Mouse (Mus musculus): ENCODE measurements at regions not wholly inside any gene's neighbourhood (a gene's known extent, or its start where the extent isn't known, plus 50 kb on each side); places are given as distances from the start of the nearest gene placed in this dataset.

- ATAC-seq, result no peak
- WGBS, result 51% methylated on average over 8 of the region's 8 CpGs
- Histone ChIP-seq H3K27ac (ENCODE audit: low read length) (no peak overlapping the region), H3K4me3 (ENCODE audit: low read depth, low read length) (no peak overlapping the region), H3K9ac (ENCODE audit: low read depth, low read length) (no peak overlapping the region), H3K27me3 (ENCODE audit: control insufficient read depth, insufficient read depth, low read depth, low read length) (no peaks in the 10 kb centered on the region), H3K9me3 (replicated peaks; ENCODE audit: control insufficient read depth, low read length, poor library complexity, severe bottlenecking) (no peaks in the 10 kb centered on the region), H3K4me1 (ENCODE audit: control insufficient read depth, insufficient read depth, low read length) (no peaks in the 10 kb centered on the region), H3K36me3 (ENCODE audit: control insufficient read depth, insufficient read depth, low read length) (no peaks in the 10 kb centered on the region), H3K4me2 (ENCODE audit: low read length) (no peak overlapping the region)
These were observed 328.5 kb downstream of the Tmem182 start for GRCm38 (mm10) chr1:41133946-41134345.

- Histone ChIP-seq H3K9ac (ENCODE audit: low read depth, low read length) (no peak overlapping the region), H3K4me3 (ENCODE audit: low read depth, low read length) (no peak overlapping the region), H3K9me3 (replicated peaks; ENCODE audit: control insufficient read depth, low read length, poor library complexity, severe bottlenecking) (no peaks in the 10 kb centered on the region), H3K4me1 (ENCODE audit: control insufficient read depth, insufficient read depth, low read length) (no peaks in the 10 kb centered on the region), H3K27ac (ENCODE audit: low read length) (no peak overlapping the region), H3K36me3 (ENCODE audit: control insufficient read depth, insufficient read depth, low read length) (no peaks in the 10 kb centered on the region), H3K4me2 (ENCODE audit: low read length) (no peak overlapping the region), H3K27me3 (ENCODE audit: control insufficient read depth, insufficient read depth, low read depth, low read length) (no peaks in the 10 kb centered on the region)
- no peak for ATAC-seq
- WGBS, result 51% methylated on average over 2 of the region's 2 CpGs
These were observed 334.3 kb downstream of the Tmem182 start for GRCm38 (mm10) chr1:41139725-41140124.

- H3K9ac ChIP-seq (ENCODE audit: low read depth, low read length), result no peak overlapping the region
- no peaks in the 10 kb centered on the region for H3K36me3 ChIP-seq (ENCODE audit: control insufficient read depth, insufficient read depth, low read length)
- no peaks in the 10 kb centered on the region for H3K9me3 ChIP-seq (replicated peaks; ENCODE audit: control insufficient read depth, low read length, poor library complexity, severe bottlenecking)
- WGBS, result 13% methylated on average over 1 of the region's 1 CpGs
- no peaks in the 10 kb centered on the region for H3K4me1 ChIP-seq (ENCODE audit: control insufficient read depth, insufficient read depth, low read length)
- no peak for ATAC-seq
- H3K27ac ChIP-seq (ENCODE audit: low read length), result no peak overlapping the region
- no peak overlapping the region for H3K4me2 ChIP-seq (ENCODE audit: low read length)
- H3K4me3 ChIP-seq (ENCODE audit: low read depth, low read length), result no peak overlapping the region
- H3K27me3 ChIP-seq (ENCODE audit: control insufficient read depth, insufficient read depth, low read depth, low read length), result no peaks in the 10 kb centered on the region
These were observed 335.1 kb downstream of the Tmem182 start for GRCm38 (mm10) chr1:41140542-41140941.

GRCm38 (mm10) chr1:41141992-41142391 lies 336.6 kb downstream of the Tmem182 start:
- Histone ChIP-seq H3K4me3 (ENCODE audit: low read depth, low read length) (no peak overlapping the region), H3K4me2 (ENCODE audit: low read length) (no peak overlapping the region), H3K9ac (ENCODE audit: low read depth, low read length) (no peak overlapping the region), H3K36me3 (ENCODE audit: control insufficient read depth, insufficient read depth, low read length) (no peaks in the 10 kb centered on the region), H3K9me3 (replicated peaks; ENCODE audit: control insufficient read depth, low read length, poor library complexity, severe bottlenecking) (no peaks in the 10 kb centered on the region), H3K4me1 (ENCODE audit: control insufficient read depth, insufficient read depth, low read length) (no peaks in the 10 kb centered on the region), H3K27me3 (ENCODE audit: control insufficient read depth, insufficient read depth, low read depth, low read length) (no peaks in the 10 kb centered on the region), H3K27ac (ENCODE audit: low read length) (no peak overlapping the region)
- no peak for ATAC-seq
- WGBS, result 96% methylated on average over 4 of the region's 4 CpGs

- no peaks in the 10 kb centered on the region for H3K9me3 ChIP-seq (replicated peaks; ENCODE audit: control insufficient read depth, low read length, poor library complexity, severe bottlenecking)
- no peak overlapping the region for H3K4me2 ChIP-seq (ENCODE audit: low read length)
- no peak overlapping the region for H3K4me3 ChIP-seq (ENCODE audit: low read depth, low read length)
- WGBS, result 25% methylated on average over 1 of the region's 1 CpGs
- no peak overlapping the region for H3K27ac ChIP-seq (ENCODE audit: low read length)
- H3K9ac ChIP-seq (ENCODE audit: low read depth, low read length), result no peak overlapping the region
- peak; percentile 71 for ATAC-seq
- no peaks in the 10 kb centered on the region for H3K36me3 ChIP-seq (ENCODE audit: control insufficient read depth, insufficient read depth, low read length)
- no peaks in the 10 kb centered on the region for H3K27me3 ChIP-seq (ENCODE audit: control insufficient read depth, insufficient read depth, low read depth, low read length)
- H3K4me1 ChIP-seq (ENCODE audit: control insufficient read depth, insufficient read depth, low read length), result peaks cover 6% of the 10 kb centered on the region; the same call in 1 of the 2 replicates
These were observed 347.1 kb downstream of the Tmem182 start for GRCm38 (mm10) chr1:41152516-41152915.

- H3K9ac ChIP-seq (ENCODE audit: low read depth, low read length), result no peak overlapping the region
- ATAC-seq, result no peak
- no peaks in the 10 kb centered on the region for H3K9me3 ChIP-seq (replicated peaks; ENCODE audit: control insufficient read depth, low read length, poor library complexity, severe bottlenecking)
- H3K27me3 ChIP-seq (ENCODE audit: control insufficient read depth, insufficient read depth, low read depth, low read length), result no peaks in the 10 kb centered on the region
- H3K4me3 ChIP-seq (ENCODE audit: low read depth, low read length), result no peak overlapping the region
- peaks cover 13% of the 10 kb centered on the region for H3K4me1 ChIP-seq (ENCODE audit: control insufficient read depth, insufficient read depth, low read length)
- H3K27ac ChIP-seq (ENCODE audit: low read length), result no peak overlapping the region
- H3K36me3 ChIP-seq (ENCODE audit: control insufficient read depth, insufficient read depth, low read length), result no peaks in the 10 kb centered on the region
- H3K4me2 ChIP-seq (ENCODE audit: low read length), result no peak overlapping the region
- WGBS, result 42% methylated on average over 14 of the region's 14 CpGs
These were observed 348.0 kb downstream of the Tmem182 start for GRCm38 (mm10) chr1:41153174-41153999.

GRCm38 (mm10) chr1:41154198-41154597 lies 348.8 kb downstream of the Tmem182 start:
- Histone ChIP-seq H3K27me3 (ENCODE audit: control insufficient read depth, insufficient read depth, low read depth, low read length) (no peaks in the 10 kb centered on the region), H3K4me2 (ENCODE audit: low read length) (no peak overlapping the region), H3K9ac (ENCODE audit: low read depth, low read length) (no peak overlapping the region), H3K36me3 (ENCODE audit: control insufficient read depth, insufficient read depth, low read length) (no peaks in the 10 kb centered on the region), H3K9me3 (replicated peaks; ENCODE audit: control insufficient read depth, low read length, poor library complexity, severe bottlenecking) (no peaks in the 10 kb centered on the region), H3K4me3 (ENCODE audit: low read depth, low read length) (no peak overlapping the region), H3K27ac (ENCODE audit: low read length) (no peak overlapping the region), H3K4me1 (ENCODE audit: control insufficient read depth, insufficient read depth, low read length) (peaks cover 18% of the 10 kb centered on the region)
- no peak for ATAC-seq
- 42% methylated on average over 4 of the region's 4 CpGs for WGBS

- no peak overlapping the region for H3K4me3 ChIP-seq (ENCODE audit: low read depth, low read length)
- WGBS, result 17% methylated on average over 10 of the region's 10 CpGs
- no peaks in the 10 kb centered on the region for H3K36me3 ChIP-seq (ENCODE audit: control insufficient read depth, insufficient read depth, low read length)
- peaks cover 17% of the 10 kb centered on the region for H3K4me1 ChIP-seq (ENCODE audit: control insufficient read depth, insufficient read depth, low read length)
- peak overlapping the region; percentile 2; the same call in 1 of the 2 replicates for H3K27ac ChIP-seq (ENCODE audit: low read length)
- H3K4me2 ChIP-seq (ENCODE audit: low read length), result no peak overlapping the region
- H3K9ac ChIP-seq (ENCODE audit: low read depth, low read length), result no peak overlapping the region
- no peak; the same call in 1 of the 2 replicates for ATAC-seq
- no peaks in the 10 kb centered on the region for H3K27me3 ChIP-seq (ENCODE audit: control insufficient read depth, insufficient read depth, low read depth, low read length)
- H3K9me3 ChIP-seq (replicated peaks; ENCODE audit: control insufficient read depth, low read length, poor library complexity, severe bottlenecking), result no peaks in the 10 kb centered on the region
These were observed 351.5 kb downstream of the Tmem182 start for GRCm38 (mm10) chr1:41156946-41157345.

GRCm38 (mm10) chr1:41157651-41158513 lies 352.5 kb downstream of the Tmem182 start:
- H3K9ac ChIP-seq (ENCODE audit: low read depth, low read length), result peak overlapping the region; percentile 50
- H3K4me1 ChIP-seq (ENCODE audit: control insufficient read depth, insufficient read depth, low read length), result peaks cover 12% of the 10 kb centered on the region
- 11% methylated on average over 21 of the region's 21 CpGs for WGBS
- H3K27me3 ChIP-seq (ENCODE audit: control insufficient read depth, insufficient read depth, low read depth, low read length), result no peaks in the 10 kb centered on the region
- H3K4me3 ChIP-seq (ENCODE audit: low read depth, low read length), result peak overlapping the region; percentile 19; the same call in 1 of the 2 replicates
- H3K9me3 ChIP-seq (replicated peaks; ENCODE audit: control insufficient read depth, low read length, poor library complexity, severe bottlenecking), result no peaks in the 10 kb centered on the region
- H3K4me2 ChIP-seq (ENCODE audit: low read length), result peak overlapping the region; percentile 38
- peak; percentile 94 for ATAC-seq
- H3K27ac ChIP-seq (ENCODE audit: low read length), result peak overlapping the region; percentile 67
- H3K36me3 ChIP-seq (ENCODE audit: control insufficient read depth, insufficient read depth, low read length), result no peaks in the 10 kb centered on the region

All from midbrain, embryonic 16.5 days (tissue).